Mouse (Mus musculus): ENCODE data around the gene Pcgf1. TPM values are rescaled to one million over a fixed set of nuclear protein-coding genes. Genes with fewer than 3 reads are reported as not detected.

Gene Pcgf1
- polyA plus RNA-seq, 1 experiment from 2014 or later: 29.9 TPM

DNA sequence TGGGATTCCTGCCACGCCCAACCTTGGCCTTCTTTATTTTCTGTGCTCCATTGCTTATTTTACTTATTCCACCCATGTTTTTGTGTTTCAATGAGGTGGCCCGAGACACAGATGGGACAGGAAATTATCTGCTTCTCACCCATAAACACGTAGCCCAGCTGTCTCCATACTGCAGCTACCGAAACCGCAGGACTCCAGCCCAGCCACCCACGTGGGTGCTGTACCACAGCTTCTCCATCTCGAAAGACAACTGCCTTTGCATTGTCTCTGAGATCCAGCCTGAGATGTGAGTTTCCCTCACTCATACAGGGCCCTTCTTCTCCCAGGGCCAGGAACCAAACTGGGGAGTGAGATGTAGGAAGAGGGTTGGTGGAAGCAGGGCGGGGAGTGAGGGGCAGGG lies 11.7 kb upstream of the Pcgf1 start:
- Histone ChIP-seq H3K4me3 (ENCODE audit: low read depth, low read length) (no peak overlapping the region), H3K36me3 (ENCODE audit: insufficient read depth) (no peaks in the 10 kb centered on the region), H3K4me1 (ENCODE audit: insufficient read depth) (no peaks in the 10 kb centered on the region), H3K27ac (ENCODE audit: low read depth) (no peak overlapping the region), H3K9me3 (ENCODE audit: low read depth, low read length) (no peaks in the 10 kb centered on the region), H3K4me2 (no peak overlapping the region), H3K27me3 (ENCODE audit: insufficient read depth, low read length) (peaks cover 97% of the 10 kb centered on the region), H3K9ac (no peak overlapping the region)
- DNase-seq: no peak
- TF ChIP-seq CTCF (IDR thresholded peaks at IDR 0.05; ENCODE audit: low read depth): no peak
- no peak for ATAC-seq (ENCODE audit: insufficient read depth)
- WGBS: 27% methylated on average over 8 of the region's 8 CpGs

- Histone ChIP-seq H3K36me3 (ENCODE audit: insufficient read depth) (no peaks in the 10 kb centered on the region), H3K4me3 (ENCODE audit: low read depth, low read length) (no peak overlapping the region), H3K9me3 (ENCODE audit: low read depth, low read length) (no peaks in the 10 kb centered on the region), H3K4me2 (no peak overlapping the region), H3K27ac (ENCODE audit: low read depth) (no peak overlapping the region), H3K9ac (no peak overlapping the region), H3K27me3 (ENCODE audit: insufficient read depth, low read length) (peaks cover 97% of the 10 kb centered on the region), H3K4me1 (ENCODE audit: insufficient read depth) (no peaks in the 10 kb centered on the region)
- WGBS: 23% methylated on average over 6 of the region's 6 CpGs
- DNase-seq (no peak), ATAC-seq (ENCODE audit: insufficient read depth) (no peak)
- TF ChIP-seq CTCF (IDR thresholded peaks at IDR 0.05; ENCODE audit: low read depth): no peak
These were observed 11.2 kb upstream of the Pcgf1 start for GRCm38 (mm10) chr6:83066441-83066840.

GRCm38 (mm10) chr6:83068221-83068620 lies 9.4 kb upstream of the Pcgf1 start:
- no peaks in the 10 kb centered on the region for H3K36me3 ChIP-seq (ENCODE audit: insufficient read depth)
- no peak overlapping the region for H3K27ac ChIP-seq (ENCODE audit: low read depth)
- peaks cover 96% of the 10 kb centered on the region for H3K27me3 ChIP-seq (ENCODE audit: insufficient read depth, low read length)
- peak overlapping the region; percentile 27; the same call in 1 of the 2 replicates for H3K4me3 ChIP-seq (ENCODE audit: low read depth, low read length)
- DNase-seq: no peak
- no peak overlapping the region for H3K9ac ChIP-seq
- H3K4me2 ChIP-seq: no peak overlapping the region
- ATAC-seq (ENCODE audit: insufficient read depth): no peak
- 3% methylated on average over 8 of the region's 8 CpGs for WGBS
- no peaks in the 10 kb centered on the region for H3K4me1 ChIP-seq (ENCODE audit: insufficient read depth)
- TF ChIP-seq CTCF (IDR thresholded peaks at IDR 0.05; ENCODE audit: low read depth): no peak
- no peaks in the 10 kb centered on the region for H3K9me3 ChIP-seq (ENCODE audit: low read depth, low read length)

- Histone ChIP-seq H3K36me3 (ENCODE audit: insufficient read depth) (no peaks in the 10 kb centered on the region), H3K4me3 (ENCODE audit: low read depth, low read length) (peak overlapping the region; percentile 27), H3K27ac (ENCODE audit: low read depth) (no peak overlapping the region), H3K9ac (no peak overlapping the region), H3K27me3 (ENCODE audit: insufficient read depth, low read length) (peaks cover 95% of the 10 kb centered on the region), H3K4me1 (ENCODE audit: insufficient read depth) (no peaks in the 10 kb centered on the region), H3K9me3 (ENCODE audit: low read depth, low read length) (no peaks in the 10 kb centered on the region), H3K4me2 (peak overlapping the region; percentile 50)
- TF ChIP-seq CTCF (IDR thresholded peaks at IDR 0.05; ENCODE audit: low read depth): no peak
- WGBS: under 1% methylated on average over 81 of the region's 81 CpGs
- no peak for DNase-seq
- no peak for ATAC-seq (ENCODE audit: insufficient read depth)
These were observed 8.8 kb upstream of the Pcgf1 start for GRCm38 (mm10) chr6:83068706-83069487.

DNA sequence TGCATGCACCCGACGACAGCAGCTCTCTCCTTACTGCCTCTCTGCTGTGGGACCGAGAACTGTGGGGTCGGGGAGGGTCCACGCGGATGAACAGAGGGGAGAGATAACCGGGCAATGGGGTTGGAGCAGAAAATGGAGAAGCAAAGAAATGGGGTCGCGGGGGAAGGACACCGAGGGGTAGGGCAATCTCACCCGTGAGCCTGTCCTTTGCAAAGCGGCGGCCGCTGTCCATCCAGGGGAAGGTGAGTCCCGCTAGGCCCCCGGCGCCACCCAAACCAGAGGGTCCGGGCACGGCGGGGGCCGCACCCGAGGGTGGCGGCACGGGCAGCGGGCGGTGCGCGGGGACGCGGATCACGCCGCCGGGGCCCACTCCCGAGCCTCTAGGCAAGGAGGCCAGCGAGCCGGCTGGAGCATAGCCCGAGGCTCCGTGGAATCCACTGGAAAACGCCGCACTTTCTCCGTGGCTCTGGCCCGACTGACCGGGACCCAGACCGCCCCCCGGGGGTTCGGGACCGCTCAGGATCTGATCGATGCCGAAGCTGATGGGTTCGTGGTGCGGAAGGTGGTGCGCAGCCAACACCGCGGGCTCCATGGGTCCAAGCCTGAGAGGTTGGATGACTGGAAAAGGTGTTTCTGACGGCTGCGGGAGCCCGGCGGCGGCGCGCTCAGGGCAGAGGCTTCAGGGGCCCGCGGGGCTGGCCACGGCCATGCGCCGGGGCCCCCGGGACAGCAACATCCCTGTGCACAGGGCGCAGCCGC lies 8.0 kb upstream of the Pcgf1 start:
- H3K4me2 ChIP-seq: peak overlapping the region; percentile 36
- H3K9ac ChIP-seq: no peak overlapping the region
- WGBS: 2% methylated on average over 68 of the region's 69 CpGs
- no peaks in the 10 kb centered on the region for H3K36me3 ChIP-seq (ENCODE audit: insufficient read depth)
- DNase-seq: no peak
- no peak for TF ChIP-seq CTCF (IDR thresholded peaks at IDR 0.05; ENCODE audit: low read depth)
- no peak overlapping the region for H3K27ac ChIP-seq (ENCODE audit: low read depth)
- H3K9me3 ChIP-seq (ENCODE audit: low read depth, low read length): no peaks in the 10 kb centered on the region
- peaks cover 95% of the 10 kb centered on the region for H3K27me3 ChIP-seq (ENCODE audit: insufficient read depth, low read length)
- H3K4me3 ChIP-seq (ENCODE audit: low read depth, low read length): peak overlapping the region; percentile 27; the same call in 1 of the 2 replicates
- no peaks in the 10 kb centered on the region for H3K4me1 ChIP-seq (ENCODE audit: insufficient read depth)
- 0 out of 2 replicates have a peak, but pooled peaks have one; percentile 3 for ATAC-seq (ENCODE audit: insufficient read depth)

DNA sequence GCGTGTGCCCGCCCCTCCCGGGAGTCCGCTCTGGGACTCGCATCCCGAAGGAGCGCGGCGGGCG lies 7.6 kb upstream of the Pcgf1 start, which contains the start of gene Tlx2:
Gene Tlx2 (minus strand): TSS at position 47 of the 64 bp plus-strand sequence.
- TF ChIP-seq CTCF (IDR thresholded peaks at IDR 0.05; ENCODE audit: low read depth): no peak
- Histone ChIP-seq H3K4me2 (peak within 1 kb of the TSS; percentile 50), H3K27ac (ENCODE audit: low read depth) (no peak within 1 kb of the TSS), H3K9ac (no peak within 1 kb of the TSS), H3K36me3 (ENCODE audit: insufficient read depth) (no peaks in the 10 kb centered on the region), H3K27me3 (ENCODE audit: insufficient read depth, low read length) (peaks cover 95% of the 10 kb centered on the region), H3K4me3 (ENCODE audit: low read depth, low read length) (peak within 1 kb of the TSS; percentile 27; the same call in 1 of the 2 replicates), H3K9me3 (ENCODE audit: low read depth, low read length) (no peaks in the 10 kb centered on the region), H3K4me1 (ENCODE audit: insufficient read depth) (no peaks in the 10 kb centered on the region)
- DNase-seq (no peak), ATAC-seq (ENCODE audit: insufficient read depth) (0 out of 2 replicates have a peak, but pooled peaks have one; percentile 2)
- 4% methylated on average over 10 of the region's 10 CpGs for WGBS

All from lung, embryonic 14.5 days (tissue).